Mouse (Mus musculus) liver, embryonic 14.5 days (tissue): ENCODE data around the gene Rassf8.

Experiments used
- CTCF ChIP-seq: IDR thresholded peaks from 2 replicates; pipeline ENCODE4 v1.5.1; 2016; ENCODE audit warnings: antibody characterized with exemption, low read depth, control low read depth
- EP300 ChIP-seq: IDR thresholded peaks from 2 replicates; pipeline ENCODE4 v1.6.1; 2016; ENCODE audit warnings: antibody characterized with exemption, low read depth

- TF ChIP-seq CTCF (no peak), EP300 (no peak)
Measured at GRCm38 (mm10) chr6:145861462-145862227, 115.1 kb downstream of the Rassf8 start.
